Mouse (Mus musculus): ENCODE data around the gene Cltrn. TPM values are rescaled to one million over a fixed set of nuclear protein-coding genes. Genes with fewer than 3 reads are reported as not detected.

Cltrn gene
- polyA plus RNA-seq, 1 experiment from 2014 or later: 0.15 TPM

DNA sequence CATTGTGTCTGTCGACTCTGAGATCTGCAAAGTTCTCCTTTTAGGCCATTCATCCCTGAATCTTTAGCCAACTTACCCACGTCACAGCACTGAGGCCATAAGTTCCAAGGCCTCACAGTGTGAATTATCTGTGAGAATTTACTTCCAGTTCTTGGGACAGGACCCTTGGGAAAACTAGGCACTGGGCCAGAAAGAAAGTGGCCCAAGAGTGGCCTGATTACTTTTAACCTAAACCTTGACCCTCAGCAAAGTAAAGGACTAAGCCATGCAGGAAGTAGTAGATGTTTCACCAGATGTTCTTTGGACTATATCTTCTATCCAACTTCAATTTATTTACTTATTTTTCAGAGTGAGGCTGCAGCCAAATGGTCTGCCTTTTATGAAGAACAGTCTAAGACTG, 64.1 kb downstream of the Cltrn start:
- Histone ChIP-seq H3K9ac (ENCODE audit: low read depth, low read length) (no peak overlapping the region), H3K27ac (replicated peaks; ENCODE audit: low read depth, low read length) (no peak overlapping the region), H3K4me3 (ENCODE audit: low read depth, low read length) (no peak overlapping the region), H3K36me3 (ENCODE audit: control insufficient read depth, insufficient read depth, low read length) (no peaks in the 10 kb centered on the region), H3K4me2 (ENCODE audit: low read depth, low read length) (no peak overlapping the region), H3K27me3 (replicated peaks; ENCODE audit: control insufficient read depth, insufficient read depth, low read length) (no peaks in the 10 kb centered on the region; the same call in 1 of the 2 replicates), H3K9me3 (ENCODE audit: control insufficient read depth, low read length) (no peaks in the 10 kb centered on the region), H3K4me1 (ENCODE audit: control insufficient read depth, insufficient read depth, low read length) (no peaks in the 10 kb centered on the region)
- ATAC-seq (ENCODE audit: low read depth): no peak
- DNase-seq (ENCODE audit: low spot score): no peak
- WGBS: 65% methylated on average over 2 of the region's 2 CpGs

GRCm38 (mm10) chrX:164153606-164154005, 65.0 kb downstream of the Cltrn start:
- DNase-seq (ENCODE audit: low spot score) (no peak), ATAC-seq (ENCODE audit: low read depth) (no peak)
- Histone ChIP-seq H3K27me3 (replicated peaks; ENCODE audit: control insufficient read depth, insufficient read depth, low read length) (no peaks in the 10 kb centered on the region; the same call in 1 of the 2 replicates), H3K27ac (replicated peaks; ENCODE audit: low read depth, low read length) (no peak overlapping the region), H3K4me3 (ENCODE audit: low read depth, low read length) (no peak overlapping the region), H3K4me2 (ENCODE audit: low read depth, low read length) (no peak overlapping the region), H3K9ac (ENCODE audit: low read depth, low read length) (no peak overlapping the region), H3K36me3 (ENCODE audit: control insufficient read depth, insufficient read depth, low read length) (no peaks in the 10 kb centered on the region), H3K4me1 (ENCODE audit: control insufficient read depth, insufficient read depth, low read length) (no peaks in the 10 kb centered on the region), H3K9me3 (ENCODE audit: control insufficient read depth, low read length) (no peaks in the 10 kb centered on the region)

- H3K9ac ChIP-seq (ENCODE audit: low read depth, low read length): no peak overlapping the region
- no peaks in the 10 kb centered on the region for H3K36me3 ChIP-seq (ENCODE audit: control insufficient read depth, insufficient read depth, low read length)
- DNase-seq (ENCODE audit: low spot score) (no peak), ATAC-seq (ENCODE audit: low read depth) (no peak)
- H3K4me3 ChIP-seq (ENCODE audit: low read depth, low read length): no peak overlapping the region
- H3K4me2 ChIP-seq (ENCODE audit: low read depth, low read length): no peak overlapping the region
- 83% methylated on average over 5 of the region's 5 CpGs for WGBS
- H3K4me1 ChIP-seq (ENCODE audit: control insufficient read depth, insufficient read depth, low read length): no peaks in the 10 kb centered on the region
- H3K27me3 ChIP-seq (replicated peaks; ENCODE audit: control insufficient read depth, insufficient read depth, low read length): no peaks in the 10 kb centered on the region; the same call in none of the 2 replicates
- no peak overlapping the region for H3K27ac ChIP-seq (replicated peaks; ENCODE audit: low read depth, low read length)
- H3K9me3 ChIP-seq (ENCODE audit: control insufficient read depth, low read length): no peaks in the 10 kb centered on the region
These were observed 66.0 kb downstream of the Cltrn start for GRCm38 (mm10) chrX:164154594-164154993.

GRCm38 (mm10) chrX:164164681-164165080, 76.1 kb downstream of the Cltrn start:
- H3K9ac ChIP-seq (ENCODE audit: low read depth, low read length): no peak overlapping the region
- H3K4me1 ChIP-seq (ENCODE audit: control insufficient read depth, insufficient read depth, low read length): no peaks in the 10 kb centered on the region
- no peaks in the 10 kb centered on the region for H3K9me3 ChIP-seq (ENCODE audit: control insufficient read depth, low read length)
- WGBS: 78% methylated on average over 1 of the region's 1 CpGs
- no peaks in the 10 kb centered on the region for H3K36me3 ChIP-seq (ENCODE audit: control insufficient read depth, insufficient read depth, low read length)
- ATAC-seq (ENCODE audit: low read depth) (no peak), DNase-seq (ENCODE audit: low spot score) (no peak)
- H3K4me3 ChIP-seq (ENCODE audit: low read depth, low read length): no peak overlapping the region
- H3K4me2 ChIP-seq (ENCODE audit: low read depth, low read length): no peak overlapping the region
- peaks cover 12% of the 10 kb centered on the region; the same call in 1 of the 2 replicates for H3K27me3 ChIP-seq (replicated peaks; ENCODE audit: control insufficient read depth, insufficient read depth, low read length)
- no peak overlapping the region for H3K27ac ChIP-seq (replicated peaks; ENCODE audit: low read depth, low read length)

Other genes starting within 250 kb of the Cltrn start
- gene Ap1s2, start 179.8 kb upstream of the Cltrn start, polyA plus RNA-seq (2014; fragmentation: Nextera tagmentation; extraction: Ambion mirVana): 32.6 and 38.1 TPM in 2 replicates
- gene Zrsr2, start 130.2 kb upstream of the Cltrn start, polyA plus RNA-seq (2014; fragmentation: Nextera tagmentation; extraction: Ambion mirVana): 43.0 and 44.2 TPM in 2 replicates
- gene Car5b, start 60.8 kb upstream of the Cltrn start, polyA plus RNA-seq (2014; fragmentation: Nextera tagmentation; extraction: Ambion mirVana): 0.47 and 0.50 TPM in 2 replicates
- gene Siah1b, start 12.3 kb upstream of the Cltrn start, polyA plus RNA-seq (2014; fragmentation: Nextera tagmentation; extraction: Ambion mirVana): 17.9 and 24.8 TPM in 2 replicates
- 2.5 and 2.7 TPM in 2 replicates for gene Ace2, start 50.5 kb downstream of the Cltrn start, polyA plus RNA-seq (2014; fragmentation: Nextera tagmentation; extraction: Ambion mirVana)
- 0.67 and 1.2 TPM in 2 replicates for gene Bmx, start 169.4 kb downstream of the Cltrn start, polyA plus RNA-seq (2014; fragmentation: Nextera tagmentation; extraction: Ambion mirVana)
- 12.0 and 12.9 TPM in 2 replicates for gene Pir, start 180.5 kb downstream of the Cltrn start, polyA plus RNA-seq (2014; fragmentation: Nextera tagmentation; extraction: Ambion mirVana)

Measured in embryonic facial prominence, embryonic 14.5 days (tissue).